31 mouse cellular contexts compared by ENCODE assay signal in genomic region chr6:135162861-135163260, GRCm38 (mm10). TPM values are rescaled to one million over a fixed set of nuclear protein-coding genes. Genes with fewer than 3 reads are reported as not detected.
DNase-seq lines count a peak whose midpoint lies in the region; ATAC-seq and TF ChIP-seq lines count a peak whose summit lies in the region.
"Had no signal": no experiment of that assay in that cellular context is flagged by ENCODE, and none has a peak within 500 bp of the region (broad histone marks: within the 10 kb centered on the region; RNA-seq: fewer than 3 reads in every experiment).

No protein-coding gene starts in this region.

- H3K27ac ChIP-seq in liver, adult 2 months (replicated peaks; ENCODE audit: insufficient read depth, low read depth, low read length) = peak overlapping the region; percentile 96
- peak overlapping the region; percentile 95 for H3K27ac ChIP-seq in liver, embryonic 12.5 days
- H3K27ac ChIP-seq: embryonic facial prominence, embryonic 10.5 days; heart, adult 2 months; hindbrain, embryonic 12.5 days; kidney, postnatal 0 days; stomach, postnatal 0 days had no signal

- H3K4me2 ChIP-seq in liver, embryonic 12.5 days = peak overlapping the region; percentile 49
- H3K4me2 ChIP-seq: hindbrain, embryonic 12.5 days had no signal

- no peaks in the 10 kb centered on the region for H3K9me3 ChIP-seq in erythroblast, embryonic 14.5 days (ENCODE audit: control insufficient read depth, low read length)
- no peaks in the 10 kb centered on the region for H3K9me3 ChIP-seq in liver, embryonic 12.5 days (replicated peaks)
- H3K9me3 ChIP-seq: embryonic facial prominence, embryonic 10.5 days; hindbrain, embryonic 12.5 days had no signal

- WGBS in liver, adult 2 months = 56% methylated on average over 4 of the region's 4 CpGs
- WGBS in liver, embryonic 12.5 days (ENCODE audit: insufficient replicate concordance) = 30% methylated on average over 4 of the region's 4 CpGs

- peaks cover 65% of the 10 kb centered on the region for H3K4me1 ChIP-seq in erythroblast, embryonic 14.5 days (ENCODE audit: control insufficient read depth)
- H3K4me1 ChIP-seq in liver, adult 2 months (ENCODE audit: control insufficient read depth, insufficient read depth, low read length) = peaks cover 37% of the 10 kb centered on the region
- H3K4me1 ChIP-seq in liver, embryonic 12.5 days = peaks cover 90% of the 10 kb centered on the region

- peaks cover 87% of the 10 kb centered on the region for H3K36me3 ChIP-seq in erythroblast, embryonic 14.5 days (ENCODE audit: control insufficient read depth)
- peaks cover 6% of the 10 kb centered on the region; the same call in 1 of the 2 replicates for H3K36me3 ChIP-seq in liver, adult 2 months (ENCODE audit: control insufficient read depth, insufficient read depth, low read length)
- peaks cover 60% of the 10 kb centered on the region for H3K36me3 ChIP-seq in liver, embryonic 12.5 days
- H3K36me3 ChIP-seq: embryonic facial prominence, embryonic 10.5 days; hindbrain, embryonic 12.5 days had no signal

- no peak for TF ChIP-seq CTCF in liver, adult 2 months (IDR thresholded peaks at IDR 0.05; ENCODE audit: low read depth, low read length)

- no peak for TF ChIP-seq POLR2A in liver, adult 2 months (IDR thresholded peaks at IDR 0.05; ENCODE audit: extremely low read depth, insufficient read depth, low read length)

- H3K27me3 ChIP-seq in erythroblast, embryonic 14.5 days (ENCODE audit: control insufficient read depth) = no peaks in the 10 kb centered on the region
- no peaks in the 10 kb centered on the region for H3K27me3 ChIP-seq in liver, adult 2 months (ENCODE audit: control insufficient read depth, insufficient read depth, low read length)
- no peaks in the 10 kb centered on the region for H3K27me3 ChIP-seq in liver, embryonic 12.5 days (replicated peaks)

- no peak for ATAC-seq in erythroblast, adult 5-6 weeks (replicated peaks; ENCODE audit: low FRiP score, poor library complexity, severe bottlenecking)
- ATAC-seq in liver, embryonic 12.5 days = no peak
- ATAC-seq in megakaryocyte progenitor cell, adult 5-6 weeks (replicated peaks; ENCODE audit: poor library complexity) = peak; percentile 34
- ATAC-seq: forebrain, postnatal 0 days had no signal

- H3K79me2 ChIP-seq in liver, adult 2 months (ENCODE audit: control insufficient read depth, insufficient read depth, low read length) = peaks cover 17% of the 10 kb centered on the region; the same call in 1 of the 2 replicates

- no peak for DNase-seq in liver, adult 2 months (ENCODE audit: extremely low read depth, low read depth, low spot score)
- DNase-seq in liver = no peak
- no peak for DNase-seq in kidney, postnatal 14 days
- no peak for DNase-seq in Muller cell, postnatal 12 days (ENCODE audit: inconsistent ontology term)
- DNase-seq: adrenal gland, postnatal 25 days; cerebellum, adult 9-10 months; forebrain, postnatal 0 days; gastrocnemius, postnatal 14 days; heart, adult 2 months; heart, postnatal 10 days; kidney, adult 11 months; lung, adult 2 months; lung, postnatal 14 days; right cerebral cortex, adult 18-20 months; thymus, adult 2 months; thymus, postnatal 4 days had no signal

- peak overlapping the region; percentile 27 for H3K4me3 ChIP-seq in erythroblast, embryonic 14.5 days (replicated peaks)
- no peak overlapping the region for H3K4me3 ChIP-seq in liver, adult 2 months (ENCODE audit: insufficient read depth, low read depth, low read length)
- 0 out of 2 replicates have a peak overlapping the region, but pooled peaks have one; percentile 8 for H3K4me3 ChIP-seq in liver, embryonic 12.5 days
- H3K4me3 ChIP-seq: embryonic facial prominence, embryonic 10.5 days; heart, adult 2 months; hindbrain, embryonic 12.5 days had no signal

- no peak overlapping the region for H3K9ac ChIP-seq in liver, adult 2 months (ENCODE audit: low read depth, low read length)
- H3K9ac ChIP-seq in liver, embryonic 12.5 days = peak overlapping the region; percentile 55; the same call in 1 of the 2 replicates
- H3K9ac ChIP-seq: forebrain, postnatal 0 days; hindbrain, embryonic 12.5 days had no signal

RNA-seq across cellular contexts. Expression of gene Fam234b, which starts 34.9 kb away (rescaled TPM):
- polyA plus RNA-seq in erythroblast, embryonic 14.5 days (2012) = 0.95 and 1.2 TPM in 2 replicates
- total RNA-seq in erythroblast, adult 5-6 weeks (2015; ENCODE audit: low replicate concordance) = 96.6 and 108 TPM in 2 replicates
- total RNA-seq in erythroblast, adult 5-6 weeks (2017; ENCODE audit: low replicate concordance) = 155 and 168 TPM in 2 replicates
- total RNA-seq in liver, adult 2 months (2014; rRNA removed) = 14.8 and 15.3 TPM in 2 replicates
- 14.8 and 15.1 TPM in 2 replicates for polyA plus RNA-seq in liver, adult 2 months (2012; rRNA removed)
- polyA plus RNA-seq in liver, embryonic 12.5 days (2016; fragmentation: Nextera tagmentation; extraction: Ambion mirVana) = 36.3 and 37.5 TPM in 2 replicates
- 5.9 and 6.5 TPM in 2 replicates for total RNA-seq in megakaryocyte progenitor cell, adult 5-6 weeks (2015)
- total RNA-seq in megakaryocyte progenitor cell, adult 5-6 weeks (2017) = 5.4 and 6.8 TPM in 2 replicates

RNA-seq across cellular contexts. Expression of gene Hebp1, which starts 35.0 kb away (rescaled TPM):
- polyA plus RNA-seq in erythroblast, embryonic 14.5 days (2012) = 15.1 and 33.8 TPM in 2 replicates
- total RNA-seq in erythroblast, adult 5-6 weeks (2015; ENCODE audit: low replicate concordance) = 72.1 and 87.8 TPM in 2 replicates
- total RNA-seq in erythroblast, adult 5-6 weeks (2017; ENCODE audit: low replicate concordance) = 143 and 274 TPM in 2 replicates
- 282 and 334 TPM in 2 replicates for total RNA-seq in liver, adult 2 months (2014; rRNA removed)
- 290 and 317 TPM in 2 replicates for polyA plus RNA-seq in liver, adult 2 months (2012; rRNA removed)
- 116 and 120 TPM in 2 replicates for polyA plus RNA-seq in liver, embryonic 12.5 days (2016; fragmentation: Nextera tagmentation; extraction: Ambion mirVana)
- total RNA-seq in megakaryocyte progenitor cell, adult 5-6 weeks (2015) = 12.9 and 15.0 TPM in 2 replicates
- total RNA-seq in megakaryocyte progenitor cell, adult 5-6 weeks (2017) = 20.0 and 21.2 TPM in 2 replicates

RNA-seq across cellular contexts. Expression of gene Gprc5d, which starts 44.8 kb away (rescaled TPM):
- 0.04 and 0.08 TPM in 2 replicates for polyA plus RNA-seq in erythroblast, embryonic 14.5 days (2012)
- not detected in 2 replicates for total RNA-seq in erythroblast, adult 5-6 weeks (2015; ENCODE audit: low replicate concordance)
- not detected in 2 replicates for total RNA-seq in erythroblast, adult 5-6 weeks (2017; ENCODE audit: low replicate concordance)
- total RNA-seq in liver, adult 2 months (2014; rRNA removed) = not detected in 2 replicates
- 0.17 TPM in 1 of 2 replicates, not detected in the other for polyA plus RNA-seq in liver, adult 2 months (2012; rRNA removed)
- 0.10 TPM in 1 of 2 replicates, not detected in the other for polyA plus RNA-seq in liver, embryonic 12.5 days (2016; fragmentation: Nextera tagmentation; extraction: Ambion mirVana)
- not detected in 2 replicates for total RNA-seq in megakaryocyte progenitor cell, adult 5-6 weeks (2015)
- total RNA-seq in megakaryocyte progenitor cell, adult 5-6 weeks (2017) = not detected in 2 replicates
- total RNA-seq: adrenal gland, postnatal 25 days; forebrain, postnatal 0 days; gastrocnemius, postnatal 14 days; heart, adult 2 months; layer of hippocampus, postnatal 14 days; megakaryocyte, adult 5-6 weeks; midbrain, postnatal 0 days had no signal
- polyA plus RNA-seq: brain, embryonic 14.5 days; embryonic facial prominence, embryonic 10.5 days; forebrain, embryonic 11.5 days; heart, adult 2 months; hindbrain, embryonic 12.5 days; limb, embryonic 11.5 days; neural tube, embryonic 14.5 days had no signal
